Mouse (Mus musculus): ENCODE measurements around the gene Defb6.

The Defb6 gene

GRCm38 (mm10) chr8:19225161-19225560 is at the start of gene Defb6:
Gene Defb6, plus strand, starts transcription at chr8:19225478.
- DNase-seq (ENCODE audit: extremely low spot score): no peak

GRCm38 (mm10) chr8:19238101-19238500 is 12.8 kb downstream of the Defb6 start:
- DNase-seq (ENCODE audit: extremely low spot score): no peak

GRCm38 (mm10) chr8:19239616-19240015 is 14.3 kb downstream of the Defb6 start, which contains the start of gene Defb46:
Gene Defb46, plus strand, starts transcription at chr8:19239916.
- no peak for DNase-seq (ENCODE audit: extremely low spot score)

GRCm38 (mm10) chr8:19247280-19247679 is 22.0 kb downstream of the Defb6 start, which contains the start of gene Defb5:
Gene Defb5, plus strand, starts transcription at chr8:19247580.
- DNase-seq (ENCODE audit: extremely low spot score): no peak

- DNase-seq (ENCODE audit: extremely low spot score): no peak
Measured at GRCm38 (mm10) chr8:19258136-19258535, 32.9 kb downstream of the Defb6 start.

- DNase-seq (ENCODE audit: extremely low spot score): no peak
Measured at GRCm38 (mm10) chr8:19259667-19260066, 34.4 kb downstream of the Defb6 start.

Data from embryo, embryonic 9.5 days (tissue).